Mouse (Mus musculus) macrophage (primary cell): ENCODE data around the gene Pla2g2f. TPM values are rescaled to one million over a fixed set of nuclear protein-coding genes. Genes with fewer than 3 reads are reported as not detected.

Experiments used
- H3K27ac ChIP-seq: fragments of 350-480 bp; formaldehyde crosslinking; 2 replicates; pipeline ENCODE4 v1.9.0; 2021
- H3K36me3 ChIP-seq: fragments of 350-480 bp; formaldehyde crosslinking; 2 replicates; pipeline ENCODE4 v1.9.0; 2021; ENCODE audit errors: inconsistent target
- H3K4me3 ChIP-seq: fragments of 350-480 bp; formaldehyde crosslinking; 2 replicates; pipeline ENCODE4 v1.9.0; 2021; ENCODE audit errors: inconsistent target
- H3K79me2 ChIP-seq: fragments of 350-480 bp; formaldehyde crosslinking; 2 replicates; pipeline ENCODE4 v1.9.0; 2021; ENCODE audit errors: inconsistent target
- WGBS: methylation state at CpG from one replicate; pipeline ENCODE4 v1.1.7; 2026; ENCODE audit warnings: inconsistent platforms; ENCODE audit not compliant: missing documents; 5-methylcytosine and 5-hydroxymethylcytosine counted together
- polyA plus RNA-seq: library from polyadenylated mRNA; stranded (reverse); fragments of 250-400 nt; gene quantifications from 3 replicates; pipeline ENCODE4 v1.2.4, GENCODE M21; 2018; ENCODE audit warnings: inconsistent platforms
- total RNA-seq, 78 experiments: library from RNA; depleted of rRNA; stranded (reverse); fragments of 250-400 nt; gene quantifications; 1 replicate in 9 of 78; 2 replicates in 24 of 78; 3 replicates in 43 of 78; 4 replicates in 2 of 78; pipeline ENCODE4 v1.2.4; 2018; ENCODE audit warnings: inconsistent platforms in 56 of 78

Gene Pla2g2f
- total RNA-seq (2018; cell fraction: chromatin; rRNA removed): not detected
- total RNA-seq (2018; cell fraction: cytosol; rRNA removed): not detected
- not detected for total RNA-seq (2018; cell fraction: nucleus; rRNA removed)
- not detected in 3 replicates for polyA plus RNA-seq

- Histone ChIP-seq H3K4me3 (no peak within 1 kb of the TSS), H3K27ac (no peak within 1 kb of the TSS), H3K36me3 (no peaks in the 10 kb centered on the region), H3K79me2 (no peaks in the 10 kb centered on the region)
- WGBS: 85% methylated on average over 8 of the region's 8 CpGs
Measured at GRCm38 (mm10) chr4:138757416-138757815, at the start of gene Pla2g2f. Gene Pla2g2f, minus strand, starts transcription at chr4:138757626.

DNA sequence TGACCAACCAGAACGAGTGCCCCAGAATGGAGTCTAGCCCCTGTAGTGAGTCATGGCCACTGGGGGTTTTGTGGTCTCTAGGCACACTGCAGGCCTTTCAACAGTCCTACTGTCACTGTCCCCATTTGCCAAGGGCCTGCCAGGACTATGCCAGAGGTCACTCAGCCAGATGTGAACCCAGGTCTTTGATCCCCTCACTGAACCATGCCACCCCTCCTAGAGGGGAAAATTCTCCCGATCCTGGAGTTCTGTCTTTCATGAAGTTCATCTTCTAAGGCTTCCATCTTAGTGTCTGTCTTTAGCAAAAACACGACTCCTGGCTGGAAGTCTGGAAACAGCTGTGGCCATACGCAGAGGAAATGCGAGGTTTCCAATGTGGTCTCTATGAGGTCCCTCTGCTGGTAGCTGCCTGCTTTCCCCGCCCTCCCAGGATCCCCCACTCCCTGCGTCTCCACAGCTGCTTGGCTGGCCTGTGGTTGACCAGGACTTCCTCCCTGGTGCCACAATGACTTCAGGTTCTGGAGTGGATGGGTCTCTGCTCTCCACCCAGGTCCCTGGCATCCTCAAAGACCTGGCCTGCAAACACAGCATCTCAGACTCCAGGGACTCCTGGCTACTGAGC lies 49.6 kb upstream of the Pla2g2f start:
- no peak overlapping the region for H3K4me3 ChIP-seq
- 18% methylated on average over 7 of the region's 7 CpGs for WGBS

DNA sequence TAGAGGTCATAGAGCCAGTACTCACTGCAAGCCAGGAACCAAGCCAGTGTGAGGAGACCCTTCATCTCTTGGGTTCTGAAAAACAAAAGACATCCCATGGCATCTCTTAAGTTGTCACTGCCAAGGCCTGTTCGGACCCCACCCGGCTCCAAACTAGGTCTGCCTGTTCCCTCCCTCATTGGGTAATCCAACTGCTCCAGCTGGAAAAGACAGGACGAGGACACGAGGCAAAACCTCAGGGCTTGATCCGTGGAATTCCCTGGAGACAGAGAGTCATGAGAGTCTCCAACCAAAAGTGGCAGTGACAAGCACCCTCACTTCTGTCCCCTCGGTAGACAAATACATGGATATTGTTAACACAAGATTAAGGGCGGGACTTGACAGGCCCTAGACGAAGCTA lies 48.7 kb upstream of the Pla2g2f start:
- WGBS: 92% methylated on average over 8 of the region's 8 CpGs

More for the DNA sequence above, 49.6 kb upstream of the Pla2g2f start:
- no peak overlapping the region for H3K27ac ChIP-seq
- no peaks in the 10 kb centered on the region for H3K79me2 ChIP-seq
- no peaks in the 10 kb centered on the region for H3K36me3 ChIP-seq

GRCm38 (mm10) chr4:138805248-138805647 lies 47.8 kb upstream of the Pla2g2f start:
- H3K27ac ChIP-seq: no peak overlapping the region
- 68% methylated on average over 8 of the region's 8 CpGs for WGBS
- H3K4me3 ChIP-seq: no peak overlapping the region
- H3K36me3 ChIP-seq: no peaks in the 10 kb centered on the region
- no peaks in the 10 kb centered on the region for H3K79me2 ChIP-seq

More for the DNA sequence above, 48.7 kb upstream of the Pla2g2f start:
- Histone ChIP-seq H3K27ac (no peak overlapping the region), H3K79me2 (no peaks in the 10 kb centered on the region), H3K36me3 (no peaks in the 10 kb centered on the region), H3K4me3 (no peak overlapping the region)

GRCm38 (mm10) chr4:138802917-138803316 lies 45.5 kb upstream of the Pla2g2f start:
- Histone ChIP-seq H3K27ac (no peak overlapping the region), H3K4me3 (no peak overlapping the region), H3K79me2 (no peaks in the 10 kb centered on the region), H3K36me3 (no peaks in the 10 kb centered on the region)
- 92% methylated on average over 11 of the region's 11 CpGs for WGBS

GRCm38 (mm10) chr4:138801631-138802030 lies 44.2 kb upstream of the Pla2g2f start:
- H3K36me3 ChIP-seq: no peaks in the 10 kb centered on the region
- H3K79me2 ChIP-seq: no peaks in the 10 kb centered on the region
- WGBS: 76% methylated on average over 4 of the region's 4 CpGs

DNA sequence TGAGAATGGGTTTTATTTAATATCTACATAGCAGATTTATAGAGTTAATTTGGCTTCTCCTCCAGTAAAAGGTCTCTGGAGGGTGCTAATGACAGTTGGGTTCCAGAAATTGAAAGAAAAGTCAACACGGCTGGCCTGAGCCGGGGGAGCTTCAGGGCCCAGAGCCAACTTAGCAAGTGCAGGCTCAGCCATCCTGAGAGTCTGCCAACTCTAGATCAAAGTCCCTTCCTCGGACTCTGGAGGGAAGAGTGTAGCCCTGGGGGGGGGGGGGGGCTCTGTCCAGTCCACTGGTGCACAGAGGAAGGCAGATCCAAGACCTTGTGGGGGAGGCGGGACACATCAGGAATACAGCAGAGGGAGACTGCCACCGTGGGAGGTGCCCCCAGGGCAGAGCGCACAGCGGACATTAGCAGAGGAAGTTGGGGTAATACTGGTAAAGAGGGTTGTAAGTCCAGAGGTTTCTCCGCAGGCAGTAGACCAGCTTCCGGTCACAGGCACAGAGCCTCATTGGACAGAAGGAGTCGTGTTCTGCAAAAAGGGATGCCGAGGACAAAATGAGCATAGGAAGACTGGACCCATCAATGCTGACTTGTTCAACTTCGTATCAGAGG lies 42.8 kb upstream of the Pla2g2f start:
- Histone ChIP-seq H3K79me2 (no peaks in the 10 kb centered on the region), H3K27ac (no peak overlapping the region), H3K4me3 (no peak overlapping the region), H3K36me3 (no peaks in the 10 kb centered on the region)
- WGBS: 72% methylated on average over 10 of the region's 12 CpGs

More at GRCm38 (mm10) chr4:138801631-138802030, 44.2 kb upstream of the Pla2g2f start:
- Histone ChIP-seq H3K27ac (no peak overlapping the region), H3K4me3 (no peak overlapping the region)

- 64% methylated on average over 4 of the region's 4 CpGs for WGBS
- no peak overlapping the region for H3K27ac ChIP-seq
- no peak overlapping the region for H3K4me3 ChIP-seq
- H3K79me2 ChIP-seq: no peaks in the 10 kb centered on the region
- H3K36me3 ChIP-seq: no peaks in the 10 kb centered on the region
Measured at GRCm38 (mm10) chr4:138797217-138797570, 39.8 kb upstream of the Pla2g2f start.

- Histone ChIP-seq H3K27ac (no peak overlapping the region), H3K36me3 (no peaks in the 10 kb centered on the region), H3K79me2 (no peaks in the 10 kb centered on the region), H3K4me3 (no peak overlapping the region)
- WGBS: 34% methylated on average over 6 of the region's 6 CpGs
Measured at GRCm38 (mm10) chr4:138796513-138797216, 39.2 kb upstream of the Pla2g2f start.

- H3K79me2 ChIP-seq: no peaks in the 10 kb centered on the region
- H3K4me3 ChIP-seq: no peak overlapping the region
- H3K27ac ChIP-seq: no peak overlapping the region
- no peaks in the 10 kb centered on the region for H3K36me3 ChIP-seq
- 86% methylated on average over 6 of the region's 6 CpGs for WGBS
Measured at GRCm38 (mm10) chr4:138794344-138794743, 36.9 kb upstream of the Pla2g2f start.

GRCm38 (mm10) chr4:138793276-138793675 lies 35.9 kb upstream of the Pla2g2f start:
- H3K79me2 ChIP-seq: no peaks in the 10 kb centered on the region
- 64% methylated on average over 2 of the region's 2 CpGs for WGBS

DNA sequence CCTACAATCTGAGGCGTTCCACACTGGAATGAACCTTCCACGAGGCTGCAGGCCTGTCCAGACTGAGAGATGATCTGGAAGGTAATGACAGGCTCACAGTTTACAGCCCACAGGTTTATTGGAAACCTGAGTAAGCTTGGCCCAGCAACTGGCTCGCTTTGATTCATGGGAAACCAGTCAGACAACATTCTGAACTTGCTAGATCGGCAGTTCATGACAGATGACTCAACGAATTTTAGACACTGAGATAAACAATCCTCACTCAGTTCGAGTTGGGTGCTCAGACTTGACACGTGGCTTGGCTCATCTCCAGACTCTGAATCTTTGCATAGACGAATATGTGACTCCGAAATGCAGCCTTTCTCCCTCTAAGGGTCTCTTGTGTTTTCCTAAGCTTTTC lies 35.2 kb upstream of the Pla2g2f start:
- H3K4me3 ChIP-seq: no peak overlapping the region
- no peaks in the 10 kb centered on the region for H3K36me3 ChIP-seq
- 48% methylated on average over 9 of the region's 9 CpGs for WGBS
- no peaks in the 10 kb centered on the region for H3K79me2 ChIP-seq
- H3K27ac ChIP-seq: no peak overlapping the region

More at GRCm38 (mm10) chr4:138793276-138793675, 35.9 kb upstream of the Pla2g2f start:
- Histone ChIP-seq H3K4me3 (no peak overlapping the region), H3K27ac (no peak overlapping the region), H3K36me3 (no peaks in the 10 kb centered on the region)

- Histone ChIP-seq H3K79me2 (no peaks in the 10 kb centered on the region), H3K36me3 (no peaks in the 10 kb centered on the region), H3K4me3 (no peak overlapping the region), H3K27ac (no peak overlapping the region)
- WGBS: 70% methylated on average over 6 of the region's 6 CpGs
Measured at GRCm38 (mm10) chr4:138791452-138791851, 34.0 kb upstream of the Pla2g2f start.

GRCm38 (mm10) chr4:138788381-138788780 lies 31.0 kb upstream of the Pla2g2f start:
- H3K4me3 ChIP-seq: no peak overlapping the region
- H3K79me2 ChIP-seq: no peaks in the 10 kb centered on the region
- no peak overlapping the region for H3K27ac ChIP-seq
- H3K36me3 ChIP-seq: no peaks in the 10 kb centered on the region
- 86% methylated on average over 4 of the region's 4 CpGs for WGBS

- no peak overlapping the region for H3K4me3 ChIP-seq
- H3K79me2 ChIP-seq: no peaks in the 10 kb centered on the region
- WGBS: 0% methylated on average over 4 of the region's 4 CpGs
- no peaks in the 10 kb centered on the region for H3K36me3 ChIP-seq
- H3K27ac ChIP-seq: no peak overlapping the region
Measured at GRCm38 (mm10) chr4:138786141-138786540, 28.7 kb upstream of the Pla2g2f start.
